Mouse (Mus musculus) liver, embryonic 13.5 days (tissue): ENCODE data around the gene Ift22. TPM values are rescaled to one million over a fixed set of nuclear protein-coding genes. Genes with fewer than 3 reads are reported as not detected.

ENCODE experiments used
- ATAC-seq: fragments of 200-750 bp; cut with Nextera tagmentation; 2 replicates; pipeline ENCODE4 v1.8.0; 2017; ENCODE audit warnings: low read depth, mild to moderate bottlenecking, moderate number of reproducible peaks, moderate library complexity
- DNase-seq: peaks from one replicate; pipeline ENCODE4 v3.0.0; 2022
- H3K27ac ChIP-seq: fragments of 300-500 bp; sonication (generic); 2 replicates; pipeline ENCODE4 v1.5.1; 2015; ENCODE audit warnings: moderate library complexity, mild to moderate bottlenecking, inconsistent platforms
- H3K27me3 ChIP-seq: fragments of 300-500 bp; sonication (generic); 2 replicates; pipeline ENCODE4 v1.6.1; 2015; ENCODE audit warnings: mild to moderate bottlenecking, inconsistent platforms
- H3K36me3 ChIP-seq: fragments of 300-500 bp; sonication (generic); 2 replicates; pipeline ENCODE4 v1.6.1; 2015; ENCODE audit warnings: mild to moderate bottlenecking, inconsistent platforms
- H3K4me1 ChIP-seq: fragments of 300-500 bp; sonication (generic); replicated peaks from 2 replicates; pipeline ENCODE4 v1.6.1; 2015; ENCODE audit warnings: inconsistent platforms
- H3K4me2 ChIP-seq: fragments of 300-500 bp; sonication (generic); 2 replicates; pipeline ENCODE4 v1.6.1; 2015; ENCODE audit warnings: inconsistent platforms, mild to moderate bottlenecking, moderate library complexity
- H3K4me3 ChIP-seq: fragments of 300-500 bp; sonication (generic); replicated peaks from 2 replicates; pipeline ENCODE4 v1.5.1; 2015; ENCODE audit warnings: mild to moderate bottlenecking, inconsistent platforms
- H3K9ac ChIP-seq: fragments of 300-500 bp; sonication (generic); 2 replicates; pipeline ENCODE4 v1.6.1; 2015; ENCODE audit warnings: mild to moderate bottlenecking, inconsistent platforms
- H3K9me3 ChIP-seq: fragments of 300-500 bp; sonication (generic); replicated peaks from 2 replicates; pipeline ENCODE4 v1.6.1; 2016; ENCODE audit warnings: inconsistent platforms
- WGBS: fragments of 180-500 bp; shearing (Covaris S2); methylation state at CpG from one replicate; pipeline ENCODE4 v1.1.7; 2015; ENCODE audit not compliant: insufficient replicate concordance; 5-methylcytosine and 5-hydroxymethylcytosine counted together
- polyA plus RNA-seq: library from polyadenylated mRNA; unstranded; fragments of >200 nt; fragmentation: Nextera tagmentation; extraction: Ambion mirVana; gene quantifications from 2 replicates; pipeline ENCODE4 v1.2.1, GENCODE M21; 2015

Gene Ift22
- polyA plus RNA-seq, 1 experiment from 2014 or later = 13.7 TPM

DNA sequence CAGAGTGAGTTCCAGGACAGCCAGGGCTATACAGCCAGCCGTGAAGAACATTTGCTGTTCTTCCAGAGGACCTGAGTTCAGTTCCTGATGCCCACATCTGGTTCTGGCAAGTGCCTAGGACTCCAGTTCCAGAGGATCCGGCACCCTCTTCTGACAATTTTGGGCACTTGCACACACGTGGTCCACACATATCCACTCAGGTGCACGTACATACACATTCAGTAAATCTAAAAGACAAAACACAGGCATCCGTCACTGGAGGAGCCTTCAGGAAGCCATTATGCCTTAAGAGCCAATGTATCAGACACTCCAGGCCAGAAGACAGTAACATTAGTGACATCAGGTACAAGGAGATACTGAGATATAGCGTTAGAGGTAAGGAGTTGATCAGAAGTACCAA lies 42.6 kb downstream of the Ift22 start:
- H3K36me3 ChIP-seq = no peaks in the 10 kb centered on the region
- H3K9me3 ChIP-seq = no peaks in the 10 kb centered on the region
- ATAC-seq (no peak), DNase-seq (no peak)
- peaks cover 25% of the 10 kb centered on the region for H3K4me1 ChIP-seq
- H3K27me3 ChIP-seq = no peaks in the 10 kb centered on the region
- no peak overlapping the region for H3K9ac ChIP-seq
- H3K27ac ChIP-seq = no peak overlapping the region
- 77% methylated on average over 6 of the region's 6 CpGs for WGBS
- no peak overlapping the region for H3K4me2 ChIP-seq
- H3K4me3 ChIP-seq = no peak overlapping the region

DNA sequence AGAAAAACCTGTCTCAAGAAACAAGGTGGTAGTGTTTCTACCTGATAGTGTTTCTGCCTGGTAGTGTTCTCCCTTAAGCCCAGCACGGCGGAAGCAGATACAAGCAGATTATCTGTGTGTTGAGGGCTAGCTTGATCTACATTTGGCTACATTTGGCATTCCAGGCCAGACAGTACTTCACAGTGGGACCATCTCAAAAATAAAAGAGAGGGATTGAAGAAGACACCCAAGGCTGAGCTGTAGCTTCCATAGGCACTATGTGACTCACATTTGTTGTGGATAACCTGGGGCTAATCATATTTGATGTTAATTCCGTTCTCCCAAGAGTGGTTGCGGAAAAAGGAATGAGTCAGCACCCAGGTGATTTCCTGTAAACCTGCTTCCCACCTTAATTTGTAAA lies 44.2 kb downstream of the Ift22 start:
- ATAC-seq (no peak), DNase-seq (no peak)
- Histone ChIP-seq H3K4me2 (peak overlapping the region; percentile 81), H3K9ac (0 out of 2 replicates have a peak overlapping the region, but pooled peaks have one; percentile 53), H3K4me3 (no peak overlapping the region), H3K36me3 (no peaks in the 10 kb centered on the region), H3K27me3 (no peaks in the 10 kb centered on the region), H3K9me3 (no peaks in the 10 kb centered on the region), H3K27ac (no peak overlapping the region), H3K4me1 (peaks cover 31% of the 10 kb centered on the region)
- WGBS = 57% methylated on average over 4 of the region's 4 CpGs

GRCm38 (mm10) chr5:136953015-136953414 lies 45.1 kb downstream of the Ift22 start, which contains the start of gene Fis1:
Gene Fis1, plus strand, starts transcription at chr5:136953275.
- Histone ChIP-seq H3K27ac (peak within 1 kb of the TSS; percentile 58), H3K4me2 (peak within 1 kb of the TSS; percentile 81), H3K27me3 (no peaks in the 10 kb centered on the region), H3K9me3 (no peaks in the 10 kb centered on the region), H3K4me1 (peaks cover 34% of the 10 kb centered on the region), H3K9ac (peak within 1 kb of the TSS; percentile 74), H3K36me3 (peaks cover 3% of the 10 kb centered on the region; the same call in 1 of the 2 replicates), H3K4me3 (peak within 1 kb of the TSS; percentile 78)
- under 1% methylated on average over 23 of the region's 23 CpGs for WGBS
- ATAC-seq (peak; percentile 98), DNase-seq (peak; percentile 94)

GRCm38 (mm10) chr5:136953440-136953951 lies 45.5 kb downstream of the Ift22 start:
- 2% methylated on average over 12 of the region's 12 CpGs for WGBS
- ATAC-seq = no peak

DNA sequence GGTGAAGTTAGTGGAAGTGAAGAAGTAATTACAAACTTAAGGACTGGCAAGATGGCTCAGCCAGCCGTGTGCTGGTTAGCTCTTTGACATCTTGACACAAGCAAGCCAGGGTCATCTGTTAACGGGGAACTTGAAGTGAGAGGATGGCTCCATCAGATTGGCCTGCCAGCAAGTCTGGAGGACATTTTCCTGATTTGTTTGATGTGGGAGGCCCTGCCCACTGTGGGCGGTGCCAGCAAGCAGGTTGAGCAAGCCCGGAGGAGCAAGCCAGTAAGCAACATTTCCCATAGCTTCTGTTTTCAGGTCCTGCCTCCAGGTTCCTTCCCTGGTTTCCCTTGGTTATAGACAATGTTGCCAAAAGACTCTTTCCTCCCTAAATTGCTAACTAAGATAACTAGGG lies 47.7 kb downstream of the Ift22 start:
- Histone ChIP-seq H3K4me1 (peaks cover 45% of the 10 kb centered on the region), H3K27me3 (no peaks in the 10 kb centered on the region), H3K36me3 (peaks cover 3% of the 10 kb centered on the region; the same call in 1 of the 2 replicates), H3K4me2 (no peak overlapping the region), H3K4me3 (no peak overlapping the region), H3K9ac (no peak overlapping the region), H3K27ac (no peak overlapping the region), H3K9me3 (no peaks in the 10 kb centered on the region)
- ATAC-seq (no peak), DNase-seq (no peak)
- 67% methylated on average over 4 of the region's 4 CpGs for WGBS

More at GRCm38 (mm10) chr5:136953440-136953951, 45.5 kb downstream of the Ift22 start:
- Histone ChIP-seq H3K36me3 (peaks cover 3% of the 10 kb centered on the region; the same call in 1 of the 2 replicates), H3K4me3 (peak overlapping the region; percentile 78), H3K27ac (peak overlapping the region; percentile 58), H3K9me3 (no peaks in the 10 kb centered on the region), H3K4me2 (peak overlapping the region; percentile 81), H3K9ac (peak overlapping the region; percentile 74), H3K4me1 (peaks cover 35% of the 10 kb centered on the region), H3K27me3 (no peaks in the 10 kb centered on the region)
- no peak for DNase-seq

GRCm38 (mm10) chr5:136957250-136957649 lies 49.3 kb downstream of the Ift22 start:
- 85% methylated on average over 1 of the region's 1 CpGs for WGBS
- Histone ChIP-seq H3K4me2 (no peak overlapping the region), H3K4me3 (no peak overlapping the region), H3K4me1 (peaks cover 54% of the 10 kb centered on the region), H3K9me3 (no peaks in the 10 kb centered on the region), H3K36me3 (peaks cover 3% of the 10 kb centered on the region; the same call in 1 of the 2 replicates), H3K27me3 (no peaks in the 10 kb centered on the region), H3K9ac (no peak overlapping the region), H3K27ac (no peak overlapping the region)
- ATAC-seq (no peak), DNase-seq (no peak)

DNA sequence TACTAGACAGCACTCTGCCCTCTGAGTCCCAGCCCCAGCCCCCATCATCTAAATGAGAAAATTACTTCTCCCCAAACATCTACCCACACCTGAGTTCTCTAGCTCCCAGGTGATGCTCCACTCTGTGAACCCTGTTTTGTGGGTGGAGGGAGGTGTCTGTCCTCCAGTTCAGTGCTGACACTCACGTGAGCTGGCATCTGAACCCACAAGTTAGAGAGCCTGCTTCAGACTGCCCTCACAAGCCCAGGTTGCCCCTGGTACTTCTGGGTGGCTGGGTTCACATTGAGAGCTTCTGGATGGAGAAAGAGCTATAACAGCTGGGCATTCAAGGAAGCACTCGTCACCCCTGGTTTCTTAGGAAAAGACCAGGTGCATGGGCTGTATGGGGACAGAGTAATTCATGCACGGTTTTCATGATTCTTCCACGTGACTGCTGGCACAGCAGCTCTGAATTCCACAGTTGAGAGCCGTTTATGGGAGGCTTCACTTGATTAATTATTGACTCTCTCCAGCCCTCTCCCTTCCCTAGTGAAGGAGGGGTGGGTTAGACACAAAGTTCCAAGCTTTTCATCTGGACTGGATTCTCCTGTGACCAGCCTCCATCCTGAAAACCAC lies 51.1 kb downstream of the Ift22 start:
- peaks cover 58% of the 10 kb centered on the region for H3K4me1 ChIP-seq
- H3K4me3 ChIP-seq = no peak overlapping the region
- WGBS = 72% methylated on average over 5 of the region's 5 CpGs
- H3K9me3 ChIP-seq = no peaks in the 10 kb centered on the region
- H3K4me2 ChIP-seq = no peak overlapping the region
- DNase-seq = no peak
- H3K36me3 ChIP-seq = peaks cover 16% of the 10 kb centered on the region
- ATAC-seq = no peak
- H3K27ac ChIP-seq = no peak overlapping the region; the same call in 1 of the 2 replicates
- no peak overlapping the region for H3K9ac ChIP-seq
- no peaks in the 10 kb centered on the region for H3K27me3 ChIP-seq

- no peak overlapping the region for H3K9ac ChIP-seq
- H3K4me2 ChIP-seq = no peak overlapping the region
- ATAC-seq = no peak
- peaks cover 26% of the 10 kb centered on the region for H3K36me3 ChIP-seq
- H3K4me1 ChIP-seq = peaks cover 60% of the 10 kb centered on the region
- H3K9me3 ChIP-seq = no peaks in the 10 kb centered on the region
- 82% methylated on average over 6 of the region's 6 CpGs for WGBS
- H3K27ac ChIP-seq = no peak overlapping the region
- no peak for DNase-seq
- H3K27me3 ChIP-seq = no peaks in the 10 kb centered on the region
- H3K4me3 ChIP-seq = no peak overlapping the region
These were observed 52.1 kb downstream of the Ift22 start for GRCm38 (mm10) chr5:136960053-136960452.

DNA sequence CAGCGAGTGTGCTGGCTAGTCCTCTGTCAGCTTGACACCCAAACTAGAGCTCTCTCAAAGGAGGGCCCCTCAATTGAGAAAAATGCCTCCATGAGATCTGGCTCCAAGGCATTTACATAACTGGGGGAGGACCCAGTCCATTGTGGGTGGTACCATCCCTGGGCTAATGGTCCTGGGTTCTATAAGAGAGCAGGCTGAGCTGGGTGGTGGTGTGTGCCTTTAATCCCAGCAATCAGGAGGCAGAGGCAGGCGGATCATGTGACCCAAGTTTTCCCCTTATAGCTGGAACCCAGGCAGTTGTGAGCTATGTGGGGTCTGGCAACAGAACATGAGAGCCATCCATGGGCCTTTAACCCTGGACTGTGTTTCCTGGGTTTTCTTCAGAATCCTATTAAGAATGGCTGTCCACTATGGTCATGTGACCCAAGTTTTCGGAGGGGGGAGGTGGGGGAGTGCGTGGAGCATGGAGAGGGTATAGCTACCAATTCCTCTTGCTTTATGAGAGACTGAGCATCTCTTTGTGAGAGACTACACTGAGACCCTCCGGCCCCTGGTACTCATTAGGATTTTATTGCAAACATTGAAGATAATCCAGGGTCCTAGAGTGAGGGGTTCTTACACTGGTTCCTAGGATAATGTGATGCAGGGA lies 53.5 kb downstream of the Ift22 start:
- DNase-seq (no peak), ATAC-seq (no peak)
- H3K4me2 ChIP-seq = peak overlapping the region; percentile 82
- peak overlapping the region; percentile 94 for H3K27ac ChIP-seq
- H3K9me3 ChIP-seq = no peaks in the 10 kb centered on the region
- H3K36me3 ChIP-seq = peaks cover 40% of the 10 kb centered on the region
- no peaks in the 10 kb centered on the region for H3K27me3 ChIP-seq
- 29% methylated on average over 5 of the region's 5 CpGs for WGBS
- H3K4me1 ChIP-seq = peaks cover 65% of the 10 kb centered on the region
- peak overlapping the region; percentile 84 for H3K9ac ChIP-seq
- peak overlapping the region; percentile 75 for H3K4me3 ChIP-seq

- Histone ChIP-seq H3K36me3 (peaks cover 44% of the 10 kb centered on the region), H3K4me3 (peak overlapping the region; percentile 75), H3K27ac (peak overlapping the region; percentile 94), H3K4me1 (peaks cover 71% of the 10 kb centered on the region), H3K9me3 (no peaks in the 10 kb centered on the region), H3K9ac (peak overlapping the region; percentile 84), H3K4me2 (peak overlapping the region; percentile 82), H3K27me3 (no peaks in the 10 kb centered on the region)
- 0% methylated on average over 20 of the region's 20 CpGs for WGBS
- peak; percentile 86 for DNase-seq
- ATAC-seq = peak; percentile 82
These were observed 54.1 kb downstream of the Ift22 start for GRCm38 (mm10) chr5:136961983-136962461.

- DNase-seq (peak; percentile 78), ATAC-seq (peak; percentile 58)
- Histone ChIP-seq H3K9me3 (no peaks in the 10 kb centered on the region), H3K4me3 (peak overlapping the region; percentile 75), H3K4me2 (peak overlapping the region; percentile 82), H3K9ac (peak overlapping the region; percentile 84), H3K36me3 (peaks cover 41% of the 10 kb centered on the region), H3K4me1 (peaks cover 72% of the 10 kb centered on the region), H3K27ac (peak overlapping the region; percentile 94), H3K27me3 (no peaks in the 10 kb centered on the region)
- WGBS = 1% methylated on average over 10 of the region's 10 CpGs
These were observed 54.6 kb downstream of the Ift22 start for GRCm38 (mm10) chr5:136962501-136962900.
